Mouse (Mus musculus) erythroblast, embryonic 14.5 days (primary cell): ENCODE measurements around the gene Thada.

Experiments used
- GATA1 ChIP-seq: IDR thresholded peaks from 2 replicates; pipeline ENCODE4 v1.6.1; 2012; ENCODE audit warnings: low read length, inconsistent platforms, mixed read lengths
- TAL1 ChIP-seq: IDR thresholded peaks from 3 replicates; pipeline ENCODE4 v1.6.1; 2012; ENCODE audit warnings: low read length, inconsistent platforms, mixed read lengths

DNA sequence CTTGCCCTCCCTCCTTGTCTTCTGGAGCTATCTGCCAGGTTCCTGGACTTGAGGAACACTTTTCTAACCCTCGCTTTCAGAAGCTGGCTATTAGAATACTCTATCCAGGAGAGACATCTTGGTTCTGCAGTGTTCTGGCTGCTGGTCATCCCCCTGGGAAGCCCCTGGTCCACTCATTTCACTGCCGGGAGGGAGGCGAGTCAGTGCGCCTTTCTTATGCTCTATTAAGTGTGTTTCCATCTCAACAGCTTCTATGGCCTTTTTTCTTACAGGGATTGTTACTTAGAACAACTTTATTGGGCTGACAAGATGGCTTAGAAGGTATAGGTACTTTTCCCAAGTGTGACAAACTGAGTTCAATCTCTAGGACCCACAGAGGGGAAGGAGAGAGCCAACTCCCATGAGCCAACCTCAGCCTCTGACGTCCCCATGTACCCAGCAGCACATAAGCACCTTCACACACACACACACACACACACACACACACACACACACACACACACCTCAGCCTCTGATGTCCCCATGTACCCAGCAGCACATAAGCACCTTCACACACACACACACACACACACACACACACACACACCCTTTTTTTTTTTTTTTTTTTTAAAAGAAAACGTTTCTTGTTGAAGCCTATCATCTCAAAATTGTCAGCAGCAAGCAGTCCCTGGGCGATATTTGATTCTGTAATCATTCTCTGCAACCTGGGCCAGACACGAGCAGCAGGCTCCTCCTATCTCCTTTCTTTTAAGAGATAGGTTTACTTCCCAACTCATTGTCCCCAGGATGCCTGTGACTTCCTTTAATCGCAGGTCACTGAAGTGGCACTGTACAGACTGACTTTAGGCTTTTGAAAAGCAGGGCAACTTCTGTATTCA lies 113.9 kb downstream of the Thada start:
- TF ChIP-seq TAL1 (no peak), GATA1 (no peak)
